Mouse (Mus musculus) thymus, postnatal 0 days (tissue): ENCODE measurements around the gene Atp7b. TPM values are rescaled to one million over a fixed set of nuclear protein-coding genes. Genes with fewer than 3 reads are reported as not detected.

ENCODE experiments used
- polyA plus RNA-seq: library from polyadenylated mRNA; unstranded; fragments of >200 nt; fragmentation: Nextera tagmentation; extraction: Ambion mirVana; gene quantifications from 2 replicates; pipeline ENCODE4 v1.2.1, GENCODE M21; 2015

Atp7b gene
- polyA plus RNA-seq, 1 experiment from 2014 or later, result 2.4 TPM

Other genes starting within 250 kb of the Atp7b start
- 0.41 TPM in 1 of 2 replicates, not detected in the other for gene Defb50, start 236.8 kb downstream of the Atp7b start, polyA plus RNA-seq
- gene Defb2, start 220.4 kb downstream of the Atp7b start, polyA plus RNA-seq, result not detected in 2 replicates
- gene Defb10, start 201.4 kb downstream of the Atp7b start, polyA plus RNA-seq, result not detected in 2 replicates
- not detected in 2 replicates for gene Defb9, start 174.9 kb downstream of the Atp7b start, polyA plus RNA-seq
- not detected in 2 replicates for gene Defb11, start 153.9 kb downstream of the Atp7b start, polyA plus RNA-seq
- gene Defb15, start 127.6 kb downstream of the Atp7b start, polyA plus RNA-seq, result not detected in 2 replicates
- not detected in 2 replicates for gene Defb35, start 122.0 kb downstream of the Atp7b start, polyA plus RNA-seq
- not detected in 2 replicates for gene Defb13, start 113.5 kb downstream of the Atp7b start, polyA plus RNA-seq
- gene Fam90a1a, start 101.6 kb downstream of the Atp7b start, polyA plus RNA-seq, result 0.07 TPM in 1 of 2 replicates, not detected in the other
- not detected in 2 replicates for gene Ccdc70, start 90.5 kb downstream of the Atp7b start, polyA plus RNA-seq
- 15.4 and 16.5 TPM in 2 replicates for gene Alg11, start 416 bp upstream of the Atp7b start, polyA plus RNA-seq
- gene Nek5, start 64.7 kb upstream of the Atp7b start, polyA plus RNA-seq, result 0.23 TPM in 1 of 2 replicates, not detected in the other
- gene Nek3, start 106.1 kb upstream of the Atp7b start, polyA plus RNA-seq, result 4.5 and 4.7 TPM in 2 replicates
- gene Ckap2, start 125.5 kb upstream of the Atp7b start, polyA plus RNA-seq, result 34.7 and 37.7 TPM in 2 replicates
- 38.9 and 39.0 TPM in 2 replicates for gene Vps36, start 132.5 kb upstream of the Atp7b start, polyA plus RNA-seq
- 2.2 and 2.6 TPM in 2 replicates for gene Thsd1, start 167.0 kb upstream of the Atp7b start, polyA plus RNA-seq
- not detected in 2 replicates for gene Tpte, start 223.1 kb upstream of the Atp7b start, polyA plus RNA-seq